Mouse (Mus musculus): ENCODE measurements around the gene Mettl23.

- TF ChIP-seq POLR2A (IDR thresholded peaks at IDR 0.05; ENCODE audit: low read depth, low read length) (no peak), CTCF (IDR thresholded peaks at IDR 0.05; ENCODE audit: borderline replicate concordance, insufficient read depth, low read length) (no peak)
Measured at GRCm38 (mm10) chr11:116893532-116894442, 50.7 kb downstream of the Mettl23 start.
